Mouse (Mus musculus): Measurements from ENCODE around the gene Dnah2. TPM values are rescaled to one million over a fixed set of nuclear protein-coding genes. Genes with fewer than 3 reads are reported as not detected.

Dnah2 gene
- polyA plus RNA-seq (2017; shearing (Covaris generic)): not detected

GRCm38 (mm10) chr11:69549060-69549656 is at the start of gene Dnah2:
Gene Dnah2 (minus strand): TSS chr11:69549110.

GRCm38 (mm10) chr11:69580091-69580514 is 31.2 kb upstream of the Dnah2 start, which contains the start of the genes Wrap53 and Trp53:
Gene Wrap53 (minus strand): TSS chr11:69580255.
Gene Trp53 (plus strand): TSS chr11:69580359.

GRCm38 (mm10) chr11:69559851-69560765 is 11.2 kb upstream of the Dnah2 start, which contains the start of gene Efnb3:
Gene Efnb3 (minus strand): TSS chr11:69560205.

GRCm38 (mm10) chr11:69413221-69414181 is 135.4 kb downstream of the Dnah2 start, which contains the start of gene Kdm6b:
Gene Kdm6b (minus strand): TSS chr11:69413675.

GRCm38 (mm10) chr11:69398059-69398458 is 150.9 kb downstream of the Dnah2 start, which contains the start of gene Tmem88:
Gene Tmem88 (minus strand): TSS chr11:69398234.

GRCm38 (mm10) chr11:69395235-69395633 is 153.7 kb downstream of the Dnah2 start, which contains the start of the genes Naa38 and Cyb5d1:
Gene Naa38 (plus strand): TSS chr11:69395487.
Gene Cyb5d1 (minus strand): TSS chr11:69395631.

Other genes with a start within 250 kb of the Dnah2 start
- gene Cntrob, start 225.3 kb downstream of the Dnah2 start, polyA plus RNA-seq (2017; shearing (Covaris generic)): 16.9 TPM
- 112 TPM for gene Trappc1, start 225.1 kb downstream of the Dnah2 start, polyA plus RNA-seq (2017; shearing (Covaris generic))
- gene Kcnab3, start 222.9 kb downstream of the Dnah2 start, polyA plus RNA-seq (2017; shearing (Covaris generic)): 2.9 TPM
- gene Rnf227, start 208.6 kb downstream of the Dnah2 start, polyA plus RNA-seq (2017; shearing (Covaris generic)): 4.7 TPM
- 60.6 TPM for gene Chd3, start 179.7 kb downstream of the Dnah2 start, polyA plus RNA-seq (2017; shearing (Covaris generic))
- 146 TPM for gene Naa38, start 153.6 kb downstream of the Dnah2 start, polyA plus RNA-seq (2017; shearing (Covaris generic))
- gene Cyb5d1, start 153.5 kb downstream of the Dnah2 start, polyA plus RNA-seq (2017; shearing (Covaris generic)): 38.7 TPM
- 1.2 TPM for gene Tmem88, start 150.9 kb downstream of the Dnah2 start, polyA plus RNA-seq (2017; shearing (Covaris generic))
- 4.3 TPM for gene Kdm6b, start 135.4 kb downstream of the Dnah2 start, polyA plus RNA-seq (2017; shearing (Covaris generic))
- gene Efnb3, start 11.1 kb upstream of the Dnah2 start, polyA plus RNA-seq (2017; shearing (Covaris generic)): 0.36 TPM
- 30.3 TPM for gene Wrap53, start 31.1 kb upstream of the Dnah2 start, polyA plus RNA-seq (2017; shearing (Covaris generic))
- gene Trp53, start 31.2 kb upstream of the Dnah2 start, polyA plus RNA-seq (2017; shearing (Covaris generic)): 257 TPM
- not detected for gene Atp1b2, start 56.8 kb upstream of the Dnah2 start, polyA plus RNA-seq (2017; shearing (Covaris generic))
- gene Shbg, start 68.8 kb upstream of the Dnah2 start, polyA plus RNA-seq (2017; shearing (Covaris generic)): not detected
- gene Sat2, start 72.9 kb upstream of the Dnah2 start, polyA plus RNA-seq (2017; shearing (Covaris generic)): not detected
- gene Fxr2, start 83.9 kb upstream of the Dnah2 start, polyA plus RNA-seq (2017; shearing (Covaris generic)): 9.2 TPM
- gene Sox15, start 106.2 kb upstream of the Dnah2 start, polyA plus RNA-seq (2017; shearing (Covaris generic)): not detected
- gene Mpdu1, start 113.5 kb upstream of the Dnah2 start, polyA plus RNA-seq (2017; shearing (Covaris generic)): 66.8 TPM
- gene Cd68, start 117.0 kb upstream of the Dnah2 start, polyA plus RNA-seq (2017; shearing (Covaris generic)): 5.7 TPM
- gene Eif4a1, start 123.3 kb upstream of the Dnah2 start, polyA plus RNA-seq (2017; shearing (Covaris generic)): 558 TPM
- gene Senp3, start 133.0 kb upstream of the Dnah2 start, polyA plus RNA-seq (2017; shearing (Covaris generic)): 44.6 TPM
- gene Tnfsf13, start 136.7 kb upstream of the Dnah2 start, polyA plus RNA-seq (2017; shearing (Covaris generic)): not detected
- not detected for gene Tnfsf12, start 146.7 kb upstream of the Dnah2 start, polyA plus RNA-seq (2017; shearing (Covaris generic))
- gene Tnfsfm13, start 147.0 kb upstream of the Dnah2 start, polyA plus RNA-seq (2017; shearing (Covaris generic)): not detected
- 53.7 TPM for gene Polr2a, start 209.5 kb upstream of the Dnah2 start, polyA plus RNA-seq (2017; shearing (Covaris generic))
- not detected for gene Slc35g3, start 212.9 kb upstream of the Dnah2 start, polyA plus RNA-seq (2017; shearing (Covaris generic))
- gene Zbtb4, start 216.8 kb upstream of the Dnah2 start, polyA plus RNA-seq (2017; shearing (Covaris generic)): 4.9 TPM
- 3.5 TPM for gene Chrnb1, start 246.8 kb upstream of the Dnah2 start, polyA plus RNA-seq (2017; shearing (Covaris generic))